Mouse (Mus musculus): Measurements from ENCODE around the gene Pkmyt1.
A peak's percentile ranks its signal among the peaks of the same experiment; 100 is the strongest.

Gene Pkmyt1

GRCm38 (mm10) chr17:23721886-23722285 lies 4.2 kb upstream of the Pkmyt1 start:
- no peak for ATAC-seq (ENCODE audit: low TSS enrichment)

- no peak for ATAC-seq (ENCODE audit: low TSS enrichment)
Observed at GRCm38 (mm10) chr17:23722376-23723125, 3.6 kb upstream of the Pkmyt1 start, which contains the start of gene 1520401A03Rik. Gene 1520401A03Rik, minus strand, starts transcription at chr17:23722783.

GRCm38 (mm10) chr17:23725477-23725876 lies 659 bp upstream of the Pkmyt1 start:
- ATAC-seq (ENCODE audit: low TSS enrichment), result no peak

- ATAC-seq (ENCODE audit: low TSS enrichment), result peak; percentile 53
Observed at GRCm38 (mm10) chr17:23726758-23727142, 614 bp downstream of the Pkmyt1 start.

GRCm38 (mm10) chr17:23730441-23730840 lies 4.3 kb downstream of the Pkmyt1 start:
- no peak for ATAC-seq (ENCODE audit: low TSS enrichment)

GRCm38 (mm10) chr17:23734341-23734740 lies 8.2 kb downstream of the Pkmyt1 start:
- ATAC-seq (ENCODE audit: low TSS enrichment), result no peak

GRCm38 (mm10) chr17:23737493-23738445 lies 11.6 kb downstream of the Pkmyt1 start:
- ATAC-seq (ENCODE audit: low TSS enrichment), result no peak

GRCm38 (mm10) chr17:23738836-23739201 lies 12.7 kb downstream of the Pkmyt1 start:
- ATAC-seq (ENCODE audit: low TSS enrichment), result no peak

GRCm38 (mm10) chr17:23739202-23740135 lies 13.3 kb downstream of the Pkmyt1 start:
- peak; percentile 29; the same call in 1 of the 2 replicates for ATAC-seq (ENCODE audit: low TSS enrichment)

GRCm38 (mm10) chr17:23740136-23740584 lies 14.0 kb downstream of the Pkmyt1 start:
- peak; percentile 87 for ATAC-seq (ENCODE audit: low TSS enrichment)

- peak; percentile 4; the same call in 1 of the 2 replicates for ATAC-seq (ENCODE audit: low TSS enrichment)
Observed at GRCm38 (mm10) chr17:23740598-23741021, 14.5 kb downstream of the Pkmyt1 start, which contains the start of gene Paqr4. Gene Paqr4, minus strand, starts transcription at chr17:23740867.

- ATAC-seq (ENCODE audit: low TSS enrichment), result no peak
Observed at GRCm38 (mm10) chr17:23741359-23742209, 15.4 kb downstream of the Pkmyt1 start.

- no peak for ATAC-seq (ENCODE audit: low TSS enrichment)
Observed at GRCm38 (mm10) chr17:23742210-23742793, 16.2 kb downstream of the Pkmyt1 start.

GRCm38 (mm10) chr17:23742941-23743340 lies 16.8 kb downstream of the Pkmyt1 start:
- ATAC-seq (ENCODE audit: low TSS enrichment), result no peak

- ATAC-seq (ENCODE audit: low TSS enrichment), result no peak
Observed at GRCm38 (mm10) chr17:23744076-23744475, 17.9 kb downstream of the Pkmyt1 start.

- ATAC-seq (ENCODE audit: low TSS enrichment), result no peak
Observed at GRCm38 (mm10) chr17:23744651-23745050, 18.5 kb downstream of the Pkmyt1 start.

GRCm38 (mm10) chr17:23745301-23746251 lies 19.4 kb downstream of the Pkmyt1 start, which contains the start of gene Kremen2:
Gene Kremen2, minus strand, starts transcription at chr17:23745833.
- ATAC-seq (ENCODE audit: low TSS enrichment), result no peak

GRCm38 (mm10) chr17:23746311-23746710 lies 20.2 kb downstream of the Pkmyt1 start:
- no peak for ATAC-seq (ENCODE audit: low TSS enrichment)

- no peak for ATAC-seq (ENCODE audit: low TSS enrichment)
Observed at GRCm38 (mm10) chr17:23746767-23747166, 20.6 kb downstream of the Pkmyt1 start.
